Mouse (Mus musculus): Measurements from ENCODE around the gene Rbm7. TPM values are rescaled to one million over a fixed set of nuclear protein-coding genes. Genes with fewer than 3 reads are reported as not detected.
A peak's percentile ranks its signal among the peaks of the same experiment; 100 is the strongest.
"Not testable (repeated sequence)": the region's sequence is repeated elsewhere in the genome, so short reads cannot be mapped to it uniquely, and the experiment has no call there.

Gene Rbm7
- 57.6 TPM for polyA plus RNA-seq (2021)

DNA sequence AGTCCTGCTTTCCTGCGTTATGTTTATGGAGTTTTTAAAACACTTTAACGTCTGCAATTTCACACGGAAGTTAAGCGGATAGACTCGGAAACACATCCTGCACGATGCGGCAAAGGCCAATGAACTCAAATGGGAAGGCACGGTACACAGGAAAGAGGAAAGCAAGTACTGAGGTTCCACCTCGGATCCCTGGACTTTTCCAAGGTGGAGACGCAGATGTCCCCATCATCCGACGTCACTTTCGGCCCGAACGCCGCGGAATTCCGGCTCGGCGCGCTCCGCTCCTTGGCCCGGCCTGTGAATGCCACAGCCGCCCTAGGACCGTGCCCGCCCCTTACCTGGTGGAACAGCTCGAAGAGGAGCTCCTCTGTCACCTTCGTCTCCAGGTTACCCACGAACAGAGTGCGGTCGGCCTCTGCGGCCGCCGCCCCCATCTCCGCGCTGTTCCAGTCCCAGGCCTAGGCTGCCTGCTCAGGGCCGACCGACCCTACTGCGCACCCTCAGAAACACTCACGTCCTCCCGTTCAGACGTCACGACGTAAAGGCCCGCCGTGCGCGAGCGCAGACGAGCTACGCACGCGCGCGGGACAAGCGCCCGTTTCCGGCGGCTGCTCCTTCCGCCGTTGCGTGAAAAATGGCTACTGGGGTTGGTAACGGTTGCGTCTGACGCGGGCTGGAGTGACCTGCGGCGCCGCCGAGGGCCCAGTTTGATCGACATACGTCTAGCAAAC lies at the start of gene Rbm7, which contains the start of gene Gm5617:
Gene Rbm7 (minus strand): TSS at position 483 of the 731 bp plus-strand sequence.
Gene Gm5617 (plus strand): TSS at position 626 of the 731 bp plus-strand sequence.
- no peak for TF ChIP-seq CTCF (IDR thresholded peaks at IDR 0.05)
- DNase-seq (ENCODE audit: low read depth, low spot score) (no peak), ATAC-seq (peak; percentile 99)
- in situ Hi-C loops (cut with MboI; ENCODE audit: low pct_unique_long_range_greater_than_20kb) = loop anchor here (10.0 kb wide), 1 partner anchor 110 kb away; the partner anchor contains the start of gene Nnmt
- ChIA-PET CTCF (interaction anchor here (1.1 to 1.2 kb wide), 2 partner anchors 13 to 91 kb away, joined by 3 to 4 read pairs; no protein-coding TSS in a partner anchor), POLR2A (interaction anchor here (1.2 kb wide), 1 partner anchor 110 kb away, joined by 3 read pairs; the partner anchor contains the start of gene Nnmt)
- no peaks in the 10 kb centered on the region for H3K27me3 ChIP-seq

DNA sequence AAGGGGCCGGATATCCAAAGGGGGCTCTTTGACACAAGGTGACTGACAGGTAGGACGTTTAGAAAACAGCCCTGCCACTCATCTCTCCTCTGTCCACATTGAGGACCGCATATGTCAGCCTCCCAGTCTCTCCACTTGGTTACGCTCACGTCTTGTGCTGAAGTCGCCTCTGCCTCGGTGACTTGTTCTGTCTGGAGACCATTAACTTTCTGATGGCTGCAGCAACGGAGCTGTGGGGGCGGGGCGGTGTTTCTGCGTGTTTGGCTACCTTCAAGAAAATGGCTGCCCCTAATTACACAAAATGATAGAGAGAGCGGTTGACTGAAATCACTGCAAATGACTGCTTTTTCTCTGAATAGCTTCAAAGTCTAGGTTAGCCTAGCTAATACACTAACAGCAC lies 43.6 kb upstream of the Rbm7 start:
- DNase-seq (ENCODE audit: low read depth, low spot score) (no peak), ATAC-seq (no peak)
- POLR2A ChIA-PET = no interaction called here
- H3K27me3 ChIP-seq = no peaks in the 10 kb centered on the region
- in situ Hi-C loops (cut with MboI; ENCODE audit: low pct_unique_long_range_greater_than_20kb) = no loop called here
- TF ChIP-seq CTCF (IDR thresholded peaks at IDR 0.05) = no peak
- CTCF ChIA-PET = interaction anchor here (1.6 kb wide), 1 partner anchor 80 kb away, joined by 3 read pairs; no protein-coding TSS in a partner anchor

DNA sequence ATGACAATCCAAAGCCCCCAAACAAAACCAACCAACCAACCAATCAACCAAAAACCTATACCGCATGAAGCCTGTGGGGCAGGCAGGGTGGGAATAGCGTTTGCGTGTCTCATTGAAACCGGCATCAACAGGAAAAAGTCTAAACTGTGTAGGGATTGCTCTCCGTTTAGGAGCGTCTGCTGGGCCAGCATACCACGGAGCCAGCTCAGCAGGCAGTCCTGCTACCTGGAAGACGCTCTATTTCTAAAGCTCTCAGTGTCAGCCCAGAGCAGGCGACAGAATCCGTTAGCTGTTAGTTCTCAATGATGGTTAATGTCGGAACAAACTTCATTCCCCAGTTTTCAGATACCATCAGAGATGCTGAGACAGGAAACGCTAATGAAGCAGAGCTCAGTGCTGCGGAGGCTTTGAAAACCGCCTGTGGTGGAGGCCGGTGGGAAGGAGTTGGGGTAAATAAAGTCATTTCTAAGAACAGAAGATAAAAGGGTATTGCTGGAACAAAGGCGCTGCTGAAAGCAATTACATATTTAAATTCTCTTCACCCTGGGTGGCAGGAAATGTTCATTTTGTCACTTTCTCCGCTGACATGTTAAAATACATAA lies 43.0 kb upstream of the Rbm7 start:
- ChIA-PET CTCF (interaction anchor here (1.6 kb wide), 1 partner anchor 80 kb away, joined by 3 read pairs; no protein-coding TSS in a partner anchor), POLR2A (no interaction called here)
- H3K27me3 ChIP-seq = no peaks in the 10 kb centered on the region
- TF ChIP-seq CTCF (IDR thresholded peaks at IDR 0.05) = no peak
- DNase-seq (ENCODE audit: low read depth, low spot score) (no peak), ATAC-seq (no peak)
- in situ Hi-C loops (cut with MboI; ENCODE audit: low pct_unique_long_range_greater_than_20kb) = no loop called here

DNA sequence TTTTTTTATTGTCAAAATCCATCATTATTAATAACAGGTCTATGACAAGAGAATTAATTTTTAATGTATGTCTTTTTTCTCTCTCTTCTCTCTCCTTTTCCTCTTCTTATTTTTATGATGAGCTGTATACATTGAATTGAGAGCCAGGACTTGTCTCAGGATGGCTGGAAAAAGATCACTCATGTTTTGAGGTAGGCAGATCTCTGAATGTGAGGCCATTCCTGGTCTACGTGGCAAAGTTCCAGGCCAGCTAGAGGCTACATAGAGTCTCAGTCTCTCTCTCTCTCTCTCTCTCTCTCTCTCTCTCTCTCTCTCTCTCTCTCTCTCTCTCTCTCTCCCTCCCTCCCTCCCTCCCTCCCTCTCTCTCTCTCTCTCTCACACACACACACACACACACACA lies 42.5 kb upstream of the Rbm7 start:
- CTCF ChIA-PET = interaction anchor here (1.4 to 1.6 kb wide), 2 partner anchors 19 to 81 kb away, joined by 3 read pairs; no protein-coding TSS in a partner anchor
- DNase-seq (ENCODE audit: low read depth, low spot score); in situ Hi-C loops (cut with MboI; ENCODE audit: low pct_unique_long_range_greater_than_20kb); ATAC-seq; POLR2A ChIA-PET; H3K27me3 ChIP-seq: not testable (repeated sequence)

DNA sequence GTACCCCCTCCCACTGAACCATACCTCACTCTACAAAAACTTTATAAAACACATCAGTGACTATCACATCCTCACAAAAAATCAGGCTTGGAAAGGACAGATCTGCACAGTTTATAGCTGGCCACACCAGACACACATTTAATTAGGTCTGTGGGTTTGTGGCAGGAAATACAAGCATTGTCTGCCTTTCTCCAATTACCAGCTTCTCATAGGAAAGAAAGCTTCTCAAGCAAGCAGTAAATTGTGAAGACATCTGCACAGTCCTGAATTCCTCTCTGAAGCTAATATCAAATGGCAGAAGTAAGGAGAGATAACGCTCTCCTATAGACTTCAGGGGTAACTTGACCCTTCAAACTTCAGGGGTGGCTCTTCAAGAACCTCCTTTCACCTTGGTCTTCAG lies 41.3 kb upstream of the Rbm7 start:
- in situ Hi-C loops (cut with MboI; ENCODE audit: low pct_unique_long_range_greater_than_20kb) = no loop called here
- no peaks in the 10 kb centered on the region for H3K27me3 ChIP-seq
- no peak for ATAC-seq
- DNase-seq (ENCODE audit: low read depth, low spot score) = no peak
- CTCF ChIA-PET = interaction anchor here (1.4 kb wide), 1 partner anchor 20 kb away, joined by 3 read pairs; no protein-coding TSS in a partner anchor
- no peak for TF ChIP-seq CTCF (IDR thresholded peaks at IDR 0.05)
- POLR2A ChIA-PET = no interaction called here

DNA sequence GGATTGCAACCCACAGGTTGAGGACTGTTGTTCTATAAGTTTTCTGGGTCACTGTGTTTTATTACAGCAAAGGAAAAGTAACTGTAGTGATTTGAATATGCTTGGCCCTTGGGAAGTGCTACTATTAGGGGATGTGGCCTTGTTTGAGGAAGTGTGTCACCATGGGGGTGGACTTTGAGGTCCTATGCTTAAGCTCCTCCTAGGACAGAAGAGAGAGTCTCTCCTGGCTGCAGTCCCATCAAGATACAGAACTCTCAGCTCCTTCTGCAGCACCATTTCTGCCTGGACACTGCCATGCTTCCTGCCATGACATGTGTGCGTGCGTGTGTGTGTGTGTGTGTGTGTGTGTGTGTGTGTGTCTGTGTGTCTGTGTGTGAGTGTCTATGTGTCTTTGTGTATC lies 37.6 kb upstream of the Rbm7 start:
- ChIA-PET CTCF (interaction anchor here (1.5 kb wide), 1 partner anchor 16 kb away, joined by 4 read pairs; no protein-coding TSS in a partner anchor), POLR2A (no interaction called here)
- H3K27me3 ChIP-seq = no peaks in the 10 kb centered on the region
- in situ Hi-C loops (cut with MboI; ENCODE audit: low pct_unique_long_range_greater_than_20kb) = no loop called here
- TF ChIP-seq CTCF (IDR thresholded peaks at IDR 0.05) = no peak
- ATAC-seq = no peak
- no peak for DNase-seq (ENCODE audit: low read depth, low spot score)

DNA sequence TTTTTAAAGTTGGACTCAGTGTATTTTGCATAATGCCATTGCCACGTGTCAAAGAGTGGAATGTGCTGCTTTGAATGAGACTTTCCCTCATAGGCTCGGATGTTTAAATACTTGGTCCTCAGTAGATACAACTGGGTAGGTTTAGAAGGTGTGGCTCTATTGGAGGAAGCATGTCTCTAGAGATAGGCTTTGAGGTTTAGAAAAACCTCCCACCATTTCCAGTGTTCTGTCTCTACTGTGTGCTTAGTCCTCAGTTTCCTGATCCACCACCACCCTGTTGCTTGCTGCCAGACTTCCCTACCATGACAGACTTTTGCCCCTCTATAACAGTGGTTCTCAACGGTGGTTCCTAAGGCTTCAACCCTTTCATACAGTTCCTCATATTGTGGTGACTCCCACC lies 37.1 kb upstream of the Rbm7 start:
- H3K27me3 ChIP-seq = no peaks in the 10 kb centered on the region
- no peak for ATAC-seq
- ChIA-PET POLR2A (no interaction called here), CTCF (interaction anchor here (1.5 kb wide), 1 partner anchor 15 kb away, joined by 4 read pairs; no protein-coding TSS in a partner anchor)
- DNase-seq (ENCODE audit: low read depth, low spot score) = no peak
- TF ChIP-seq CTCF (IDR thresholded peaks at IDR 0.05) = no peak
- in situ Hi-C loops (cut with MboI; ENCODE audit: low pct_unique_long_range_greater_than_20kb) = no loop called here

DNA sequence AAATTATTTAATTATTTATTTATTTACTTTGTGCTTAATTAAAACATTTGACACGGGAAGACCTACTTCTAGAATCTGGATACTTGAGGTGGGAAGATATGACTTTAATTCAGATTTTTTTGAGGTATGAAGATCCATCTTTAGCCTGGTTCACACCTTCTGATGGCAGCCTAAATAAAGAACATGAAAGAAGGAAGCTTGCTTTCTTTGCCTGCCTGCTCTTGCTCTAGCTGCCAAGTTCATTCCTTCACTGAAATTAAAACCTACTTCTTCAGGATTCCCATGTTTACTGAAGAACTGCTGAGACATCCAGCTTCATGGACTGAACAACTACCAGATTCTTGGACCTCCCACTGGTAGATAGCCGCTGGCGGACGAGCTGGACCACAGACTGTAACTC lies 36.2 kb upstream of the Rbm7 start:
- H3K27me3 ChIP-seq = no peaks in the 10 kb centered on the region
- ATAC-seq (no peak), DNase-seq (ENCODE audit: low read depth, low spot score) (no peak)
- ChIA-PET POLR2A (no interaction called here), CTCF (interaction anchor here (1.5 kb wide), 1 partner anchor 14 kb away, joined by 4 read pairs; no protein-coding TSS in a partner anchor)
- no peak for TF ChIP-seq CTCF (IDR thresholded peaks at IDR 0.05)
- in situ Hi-C loops (cut with MboI; ENCODE audit: low pct_unique_long_range_greater_than_20kb) = no loop called here

DNA sequence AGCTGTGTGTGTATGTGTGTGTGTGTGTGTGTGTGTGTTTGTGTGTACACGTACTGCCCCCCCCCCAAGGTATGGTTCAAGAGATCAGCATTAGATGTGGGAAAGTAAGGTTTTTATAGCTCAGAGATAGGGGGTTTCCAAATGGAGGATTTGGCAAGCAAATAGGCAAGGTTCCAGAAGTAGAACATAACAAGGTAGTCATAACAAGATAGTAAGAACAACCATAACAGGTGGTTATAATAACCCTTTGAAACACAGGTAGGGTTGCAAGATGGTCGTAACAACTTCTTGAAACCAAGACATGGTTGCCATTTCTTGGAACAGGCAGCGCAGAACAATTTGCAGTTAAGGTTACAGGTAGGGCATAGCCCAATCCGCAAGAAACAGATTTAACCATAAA lies 31.4 kb upstream of the Rbm7 start:
- peaks cover 8% of the 10 kb centered on the region for H3K27me3 ChIP-seq
- ChIA-PET POLR2A (no interaction called here), CTCF (no interaction called here)
- no peak for DNase-seq (ENCODE audit: low read depth, low spot score)
- no peak for TF ChIP-seq CTCF (IDR thresholded peaks at IDR 0.05)
- in situ Hi-C loops (cut with MboI; ENCODE audit: low pct_unique_long_range_greater_than_20kb) = no loop called here
- ATAC-seq = no peak

DNA sequence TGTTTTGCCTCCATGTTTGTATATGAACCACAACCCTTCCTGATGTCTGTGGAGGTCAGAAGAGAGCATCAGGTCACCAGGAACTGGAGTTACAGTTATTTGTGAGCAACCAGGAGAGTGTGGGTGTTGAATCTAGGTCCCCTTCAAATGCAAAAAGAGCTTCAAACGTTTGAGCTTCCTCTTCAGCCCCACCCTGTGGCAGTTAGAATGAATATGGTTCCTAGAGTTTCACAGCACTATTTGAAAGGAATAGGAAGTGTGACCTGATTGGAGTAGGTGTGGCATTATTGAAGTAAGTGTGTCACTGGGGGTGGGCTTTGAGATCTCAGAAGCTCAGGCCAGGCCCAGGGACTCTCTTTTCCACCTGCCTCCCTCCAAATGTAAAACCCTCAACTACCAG lies 30.5 kb upstream of the Rbm7 start:
- peaks cover 8% of the 10 kb centered on the region for H3K27me3 ChIP-seq
- ATAC-seq (no peak), DNase-seq (ENCODE audit: low read depth, low spot score) (no peak)
- ChIA-PET POLR2A (interaction anchor here (0.6 kb wide), 1 partner anchor 10 kb away, joined by 6 read pairs; no protein-coding TSS in a partner anchor), CTCF (no interaction called here)
- in situ Hi-C loops (cut with MboI; ENCODE audit: low pct_unique_long_range_greater_than_20kb) = no loop called here
- TF ChIP-seq CTCF (IDR thresholded peaks at IDR 0.05) = no peak

DNA sequence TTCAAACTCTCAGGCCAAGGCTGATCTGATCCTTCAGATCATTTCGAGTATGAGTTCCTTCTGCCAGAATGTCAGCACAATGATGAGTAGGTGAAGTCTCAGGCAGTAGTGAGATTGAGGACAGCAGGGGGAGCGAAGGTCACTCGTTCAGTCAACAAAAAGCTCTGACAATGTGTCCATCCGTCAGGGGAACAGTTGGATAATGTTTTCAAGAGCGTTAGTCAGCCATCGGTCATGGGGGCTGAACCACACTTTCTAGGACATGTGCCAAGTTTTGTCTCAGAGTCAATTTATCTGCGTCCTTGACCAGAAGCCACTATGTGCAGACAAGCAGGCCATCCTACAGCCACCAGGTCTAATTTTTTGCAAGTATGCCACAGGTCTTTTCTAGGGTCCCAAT lies 25.3 kb upstream of the Rbm7 start:
- ATAC-seq; CTCF ChIA-PET; in situ Hi-C loops (cut with MboI; ENCODE audit: low pct_unique_long_range_greater_than_20kb): not testable (repeated sequence)

More for the DNA sequence above, 25.3 kb upstream of the Rbm7 start:
- H3K27me3 ChIP-seq; DNase-seq (ENCODE audit: low read depth, low spot score); POLR2A ChIA-PET: not testable (repeated sequence)
